Mouse (Mus musculus) thymus, adult 2 months (tissue): ENCODE measurements around the gene Smarca4.

Experiments
- CTCF ChIP-seq: fragments of 200-500 bp; IDR thresholded peaks from 2 replicates; pipeline ENCODE4 v1.5.1; 2012; ENCODE audit warnings: mild to moderate bottlenecking, control low read depth, low read length, moderate library complexity, borderline replicate concordance; ENCODE audit not compliant: control insufficient read depth, poor library complexity, insufficient read depth; ENCODE audit errors: extremely low read depth
- POLR2A ChIP-seq: fragments of 200-500 bp; IDR thresholded peaks from 2 replicates; pipeline ENCODE4 v1.6.1; 2012; ENCODE audit warnings: mild to moderate bottlenecking, low read length, control low read depth, moderate library complexity; ENCODE audit not compliant: control insufficient read depth, poor library complexity, insufficient read depth; ENCODE audit errors: extremely low read depth

DNA sequence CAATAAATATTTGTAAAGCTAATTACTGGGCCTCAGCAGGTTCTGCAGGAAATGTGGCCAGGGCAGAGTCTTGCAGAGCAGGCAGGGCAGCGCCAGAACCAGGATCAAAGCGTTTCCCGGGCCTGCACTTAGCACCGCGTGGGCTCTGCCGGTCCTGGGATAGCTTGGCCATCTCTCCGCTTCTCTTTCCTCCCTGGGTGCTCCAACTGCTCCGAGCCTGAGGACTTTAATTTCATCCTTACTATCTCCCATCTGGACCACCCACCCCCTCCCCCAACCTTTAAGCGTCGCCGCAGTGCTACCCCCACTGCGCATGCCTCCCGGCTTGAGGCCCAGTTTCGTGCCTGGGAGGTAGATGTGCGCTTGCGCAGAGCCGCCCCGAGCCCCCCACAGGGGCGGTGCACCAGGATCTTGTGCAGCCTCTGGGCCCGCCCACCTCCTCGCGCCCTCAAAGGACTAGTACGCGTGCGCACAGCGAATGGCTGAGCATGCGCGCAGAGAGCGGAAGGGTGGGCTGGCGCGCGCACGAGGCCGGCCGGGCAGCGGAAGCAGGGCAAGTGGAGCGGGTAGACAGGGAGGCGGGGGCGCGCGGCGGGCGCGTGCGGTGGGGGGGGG is at the start of gene Smarca4:
- peak; percentile 40; the same call in 1 of the 2 replicates for TF ChIP-seq CTCF
- peak; percentile 64 for TF ChIP-seq POLR2A
